Mouse (Mus musculus): ENCODE measurements at regions not wholly inside any gene's neighbourhood (a gene's known extent, or its start where the extent isn't known, plus 50 kb on each side); places are given as distances from the start of the nearest gene placed in this dataset.

- DNase-seq (ENCODE audit: low spot score), result no peak
These were observed 117.4 kb upstream of the Lyplal1 start for GRCm38 (mm10) chr1:186234536-186234935.

- DNase-seq (ENCODE audit: low spot score), result no peak
These were observed 113.4 kb upstream of the Lyplal1 start for GRCm38 (mm10) chr1:186230476-186230875.

- DNase-seq (ENCODE audit: low spot score), result no peak
These were observed 112.7 kb upstream of the Lyplal1 start for GRCm38 (mm10) chr1:186229856-186230255.

GRCm38 (mm10) chr1:186228396-186228795 lies 111.3 kb upstream of the Lyplal1 start:
- DNase-seq (ENCODE audit: low spot score), result no peak

- DNase-seq (ENCODE audit: low spot score), result no peak
These were observed 107.1 kb upstream of the Lyplal1 start for GRCm38 (mm10) chr1:186224231-186224630.

GRCm38 (mm10) chr1:186223417-186223816 lies 106.3 kb upstream of the Lyplal1 start:
- no peak for DNase-seq (ENCODE audit: low spot score)

- no peak for DNase-seq (ENCODE audit: low spot score)
These were observed 101.9 kb upstream of the Lyplal1 start for GRCm38 (mm10) chr1:186218995-186219394.

- DNase-seq (ENCODE audit: low spot score), result no peak
These were observed 100.1 kb upstream of the Lyplal1 start for GRCm38 (mm10) chr1:186217198-186217597.

- DNase-seq (ENCODE audit: low spot score), result no peak
These were observed 87.0 kb upstream of the Lyplal1 start for GRCm38 (mm10) chr1:186204151-186204550.

- DNase-seq (ENCODE audit: low spot score), result no peak
These were observed 85.4 kb upstream of the Lyplal1 start for GRCm38 (mm10) chr1:186202536-186202935.

- no peak for DNase-seq (ENCODE audit: low spot score)
These were observed 81.3 kb upstream of the Lyplal1 start for GRCm38 (mm10) chr1:186198391-186198790.

GRCm38 (mm10) chr1:186197057-186197456 lies 79.9 kb upstream of the Lyplal1 start:
- DNase-seq (ENCODE audit: low spot score), result peak; percentile 52

GRCm38 (mm10) chr1:186189390-186189789 lies 72.3 kb upstream of the Lyplal1 start:
- DNase-seq (ENCODE audit: low spot score), result peak; percentile 34

GRCm38 (mm10) chr1:186187372-186187771 lies 70.3 kb upstream of the Lyplal1 start:
- no peak for DNase-seq (ENCODE audit: low spot score)

GRCm38 (mm10) chr1:186183204-186183651 lies 66.1 kb upstream of the Lyplal1 start:
- DNase-seq (ENCODE audit: low spot score), result no peak

GRCm38 (mm10) chr1:186182498-186183203 lies 65.5 kb upstream of the Lyplal1 start:
- DNase-seq (ENCODE audit: low spot score), result peak; percentile 72

GRCm38 (mm10) chr1:186177019-186177418 lies 59.9 kb upstream of the Lyplal1 start:
- no peak for DNase-seq (ENCODE audit: low spot score)

GRCm38 (mm10) chr1:186173472-186174014 lies 56.4 kb upstream of the Lyplal1 start:
- DNase-seq (ENCODE audit: low spot score), result no peak

GRCm38 (mm10) chr1:186171691-186172090 lies 54.6 kb upstream of the Lyplal1 start:
- no peak for DNase-seq (ENCODE audit: low spot score)

All from urinary bladder, postnatal 14 days (tissue).